Mouse (Mus musculus): ENCODE results near the gene Chd2. TPM values are rescaled to one million over a fixed set of nuclear protein-coding genes. Genes with fewer than 3 reads are reported as not detected.

Chd2 gene
- polyA plus RNA-seq, 1 experiment, result 25.6 TPM

GRCm38 (mm10) chr7:73561492-73562055 lies 19.9 kb upstream of the Chd2 start:
- DNase-seq (ENCODE audit: low spot score), result no peak

GRCm38 (mm10) chr7:73560811-73561210 lies 19.2 kb upstream of the Chd2 start:
- DNase-seq (ENCODE audit: low spot score), result no peak

GRCm38 (mm10) chr7:73559853-73560190 lies 18.2 kb upstream of the Chd2 start:
- DNase-seq (ENCODE audit: low spot score), result no peak

- no peak for DNase-seq (ENCODE audit: low spot score)
These were observed 17.7 kb upstream of the Chd2 start for GRCm38 (mm10) chr7:73559170-73559852.

GRCm38 (mm10) chr7:73558293-73559169 lies 16.9 kb upstream of the Chd2 start:
- peak; percentile 99 for DNase-seq (ENCODE audit: low spot score)

- DNase-seq (ENCODE audit: low spot score), result peak; percentile 55
These were observed 16.1 kb upstream of the Chd2 start for GRCm38 (mm10) chr7:73557671-73558265.

GRCm38 (mm10) chr7:73556688-73557667 lies 15.3 kb upstream of the Chd2 start:
- DNase-seq (ENCODE audit: low spot score), result no peak

GRCm38 (mm10) chr7:73555918-73556580 lies 14.4 kb upstream of the Chd2 start:
- DNase-seq (ENCODE audit: low spot score), result no peak

- DNase-seq (ENCODE audit: low spot score), result no peak
These were observed 13.2 kb upstream of the Chd2 start for GRCm38 (mm10) chr7:73554849-73555248.

- no peak for DNase-seq (ENCODE audit: low spot score)
These were observed 11.5 kb upstream of the Chd2 start for GRCm38 (mm10) chr7:73553160-73553559.

- DNase-seq (ENCODE audit: low spot score), result no peak
These were observed 10.6 kb upstream of the Chd2 start for GRCm38 (mm10) chr7:73552054-73552750.

GRCm38 (mm10) chr7:73551370-73551769 lies 9.7 kb upstream of the Chd2 start:
- no peak for DNase-seq (ENCODE audit: low spot score)

GRCm38 (mm10) chr7:73548051-73548450 lies 6.4 kb upstream of the Chd2 start:
- DNase-seq (ENCODE audit: low spot score), result no peak

- no peak for DNase-seq (ENCODE audit: low spot score)
These were observed 5.2 kb upstream of the Chd2 start for GRCm38 (mm10) chr7:73546561-73547510.

- no peak for DNase-seq (ENCODE audit: low spot score)
These were observed 3.4 kb upstream of the Chd2 start for GRCm38 (mm10) chr7:73545004-73545403.

GRCm38 (mm10) chr7:73542131-73542853 lies 662 bp upstream of the Chd2 start:
- DNase-seq (ENCODE audit: low spot score), result no peak

GRCm38 (mm10) chr7:73541079-73541390 lies 595 bp downstream of the Chd2 start:
- DNase-seq (ENCODE audit: low spot score), result no peak

All from urinary bladder, adult 2 months (tissue).